Mouse (Mus musculus): ENCODE results near the gene Rapgef3. TPM values are rescaled to one million over a fixed set of nuclear protein-coding genes. Genes with fewer than 3 reads are reported as not detected.
A peak's percentile ranks its signal among the peaks of the same experiment; 100 is the strongest.

Rapgef3 gene
- polyA plus RNA-seq, 1 experiment = 16.3 TPM

DNA sequence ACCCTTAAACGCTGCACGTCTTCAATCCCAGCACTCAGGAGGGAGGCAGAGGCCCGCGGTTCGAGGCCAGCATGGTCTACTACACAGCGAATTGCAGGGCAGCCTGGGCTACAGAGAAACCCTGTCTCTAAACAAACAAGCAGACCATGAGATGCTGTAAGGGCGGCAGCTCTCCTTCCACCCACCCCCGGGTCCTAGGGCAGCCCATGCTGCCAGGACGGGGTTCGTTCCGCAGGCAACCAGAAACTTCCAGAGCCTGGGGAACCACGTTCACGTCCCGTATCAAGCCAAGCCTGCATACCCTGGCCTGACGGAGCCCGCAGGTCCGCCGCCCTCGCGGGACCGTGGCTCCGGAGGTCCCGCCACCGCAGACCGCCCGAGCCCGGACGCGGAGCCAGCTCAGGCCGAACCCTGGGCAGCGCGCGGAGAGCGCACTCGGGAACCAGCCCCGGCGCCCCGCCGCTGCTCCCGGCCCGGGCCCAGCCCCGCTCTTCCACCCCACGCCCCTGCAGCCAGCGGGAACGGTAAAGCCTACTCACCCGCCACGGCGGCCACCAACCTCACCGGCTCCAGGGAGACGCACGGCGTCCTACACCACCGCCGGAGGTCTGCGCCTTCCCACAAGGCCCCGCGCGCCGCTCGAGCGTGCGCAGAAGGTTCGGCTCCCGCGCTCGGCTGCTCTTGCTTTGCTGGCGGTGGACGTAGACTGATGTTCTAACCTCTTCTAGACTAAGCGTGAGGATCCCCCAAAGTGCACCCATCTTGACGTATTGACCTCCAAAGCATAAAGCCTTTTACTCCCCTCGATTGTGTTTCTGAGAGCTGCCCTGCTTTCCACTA, 62.3 kb downstream of the Rapgef3 start, which contains the start of gene Rpap3:
Rpap3 (minus strand) TSS at position 615 of the 840 bp plus-strand sequence.
- WGBS = under 1% methylated on average over 71 of the region's 71 CpGs
- DNase-seq (ENCODE audit: low read depth, low spot score) = peak; percentile 47

DNA sequence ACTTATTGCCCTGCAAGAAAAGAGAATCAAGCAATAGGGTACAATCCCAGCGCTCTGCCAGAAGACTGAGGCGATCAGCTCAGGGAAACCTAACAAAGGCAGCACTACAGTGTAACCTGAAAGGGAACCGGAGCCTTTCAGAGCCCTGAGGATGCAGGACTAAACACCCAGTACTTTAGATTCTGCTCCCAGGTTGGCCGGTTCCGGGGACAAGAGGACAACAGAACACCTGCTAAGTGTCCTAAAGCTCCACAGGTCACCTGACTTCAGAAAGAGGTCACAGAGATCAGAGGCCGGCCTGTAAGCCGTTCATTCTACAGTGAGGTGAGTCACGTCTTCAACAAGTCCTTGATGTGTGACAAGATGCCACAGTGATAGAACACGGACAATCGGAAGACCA, 71.2 kb downstream of the Rapgef3 start:
- WGBS = 87% methylated on average over 10 of the region's 10 CpGs
- DNase-seq (ENCODE audit: low read depth, low spot score) = no peak

Other genes starting within 250 kb of the Rapgef3 start
- gene Rpap3, start 62.1 kb downstream of the Rapgef3 start, polyA plus RNA-seq (2012; rRNA removed) = 2.4 and 3.3 TPM in 2 replicates
- gene Endou, start 36.6 kb downstream of the Rapgef3 start, polyA plus RNA-seq (2012; rRNA removed) = 0.66 and 0.99 TPM in 2 replicates
- gene Slc48a1, start 10.5 kb upstream of the Rapgef3 start, polyA plus RNA-seq (2012; rRNA removed) = 26.5 and 27.4 TPM in 2 replicates
- gene Hdac7, start 76.5 kb upstream of the Rapgef3 start, polyA plus RNA-seq (2012; rRNA removed) = 22.9 and 23.1 TPM in 2 replicates
- gene Vdr, start 142.7 kb upstream of the Rapgef3 start, polyA plus RNA-seq (2012; rRNA removed) = 93.3 and 165 TPM in 2 replicates
- gene Tmem106c, start 196.2 kb upstream of the Rapgef3 start, polyA plus RNA-seq (2012; rRNA removed) = 26.5 and 28.6 TPM in 2 replicates
- not detected in 2 replicates for gene Col2a1, start 236.7 kb upstream of the Rapgef3 start, polyA plus RNA-seq (2012; rRNA removed)

All from large intestine, adult 2 months (tissue).